Mouse (Mus musculus): ENCODE measurements around the gene Sept12.

DNA sequence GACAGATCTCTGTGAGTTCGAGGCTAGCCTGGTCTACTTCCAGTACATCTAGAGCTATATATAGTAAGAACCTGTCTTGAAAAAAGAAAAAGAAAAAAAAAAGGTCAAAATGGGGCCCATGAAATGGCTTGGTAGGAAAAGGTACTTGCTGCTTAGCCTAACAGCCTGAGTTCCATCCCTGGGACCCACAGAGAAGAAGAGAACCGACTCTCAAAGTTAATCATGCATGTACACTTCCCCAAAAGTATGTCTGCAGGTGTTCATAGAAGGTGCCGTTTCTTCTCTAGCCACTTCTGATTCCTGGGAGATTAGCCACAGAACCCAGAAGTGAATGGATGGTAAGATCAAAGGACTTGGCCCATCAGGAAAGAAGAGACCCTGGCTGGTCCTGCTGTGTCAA is 29.2 kb downstream of the Sept12 start:
- no peak for TF ChIP-seq GATA1 (IDR thresholded peaks at IDR 0.05; ENCODE audit: borderline replicate concordance, low read length)
- TF ChIP-seq FLI1 (IDR thresholded peaks at IDR 0.05; ENCODE audit: low read length): no peak

Measured in megakaryocyte, embryonic 14.5 days (primary cell).